Mouse (Mus musculus) embryonic facial prominence, embryonic 11.5 days (tissue): ENCODE measurements around the gene Adamts5. TPM values are rescaled to one million over a fixed set of nuclear protein-coding genes. Genes with fewer than 3 reads are reported as not detected.

Experiments
- ATAC-seq: fragments of 200-750 bp; cut with Nextera tagmentation; replicated peaks from 2 replicates; pipeline ENCODE4 v1.8.0; 2017; ENCODE audit warnings: low read depth; ENCODE audit not compliant: insufficient number of reproducible peaks, low FRiP score, low TSS enrichment
- DNase-seq: peaks from one replicate; pipeline ENCODE4 v3.0.0-alpha.2; 2015; ENCODE audit warnings: low spot score
- H3K27ac ChIP-seq: fragments of 300-500 bp; sonication (generic); replicated peaks from 2 replicates; pipeline ENCODE4 v1.5.1; 2014; ENCODE audit warnings: mild to moderate bottlenecking, low read depth, low read length, control low read depth
- H3K27me3 ChIP-seq: fragments of 300-500 bp; sonication (generic); 2 replicates; pipeline ENCODE4 v1.6.1; 2014; ENCODE audit warnings: mild to moderate bottlenecking, low read length, moderate library complexity, mixed read lengths; ENCODE audit not compliant: control insufficient read depth, insufficient read depth
- H3K36me3 ChIP-seq: fragments of 300-500 bp; sonication (generic); replicated peaks from 2 replicates; pipeline ENCODE4 v1.6.1; 2014; ENCODE audit warnings: low read depth, mild to moderate bottlenecking, low read length, moderate library complexity, mixed read lengths; ENCODE audit not compliant: control insufficient read depth, insufficient read depth
- H3K4me1 ChIP-seq: fragments of 300-500 bp; sonication (generic); 2 replicates; pipeline ENCODE4 v1.6.1; 2014; ENCODE audit warnings: low read length, mixed read lengths; ENCODE audit not compliant: control insufficient read depth, insufficient read depth
- H3K4me2 ChIP-seq: fragments of 300-500 bp; sonication (generic); 2 replicates; pipeline ENCODE4 v1.6.1; 2014; ENCODE audit warnings: low read depth, mild to moderate bottlenecking, control low read depth, low read length, moderate library complexity
- H3K4me3 ChIP-seq: fragments of 300-500 bp; sonication (generic); 2 replicates; pipeline ENCODE4 v1.5.1; 2014; ENCODE audit warnings: low read depth, low read length, control low read depth
- H3K9ac ChIP-seq: fragments of 300-500 bp; sonication (generic); replicated peaks from 2 replicates; pipeline ENCODE4 v1.6.1; 2014; ENCODE audit warnings: mild to moderate bottlenecking, control low read depth, low read length
- H3K9me3 ChIP-seq: fragments of 300-500 bp; sonication (generic); replicated peaks from 2 replicates; pipeline ENCODE4 v1.6.1; 2016; ENCODE audit warnings: mild to moderate bottlenecking, low read length, inconsistent platforms, mixed read lengths; ENCODE audit not compliant: control insufficient read depth
- WGBS: fragments of 180-500 bp; shearing (Covaris S2); extraction: QIAGEN DNeasy Blood & Tissue Kit; methylation state at CpG from one replicate; pipeline ENCODE4 v1.1.7; 2014; 5-methylcytosine and 5-hydroxymethylcytosine counted together
- polyA plus RNA-seq: library from polyadenylated mRNA; unstranded; fragments of >200 nt; fragmentation: Nextera tagmentation; extraction: Ambion mirVana; gene quantifications from 2 replicates; pipeline ENCODE4 v1.2.1, GENCODE M21; 2014

Gene Adamts5
- polyA plus RNA-seq, 1 experiment from 2014 or later = 1.7 TPM

DNA sequence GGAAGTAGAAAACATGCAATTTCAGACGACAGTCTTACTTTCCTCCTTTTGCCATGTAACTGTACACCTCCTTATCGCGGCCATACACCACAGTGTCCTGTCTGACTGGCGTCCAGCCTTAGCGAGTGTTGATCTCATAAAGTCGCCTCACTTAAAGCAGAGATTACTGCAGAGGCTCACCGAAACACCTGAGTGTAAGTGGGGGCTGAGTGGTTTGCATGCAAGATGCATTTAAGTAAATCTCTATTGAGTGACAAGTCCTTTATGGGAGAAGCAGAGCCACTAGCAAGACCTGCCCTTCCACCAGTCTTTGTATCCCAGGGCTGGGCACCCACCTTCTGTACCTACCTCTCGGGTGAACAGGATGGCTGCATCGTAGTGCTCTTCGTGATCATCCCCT lies 2.8 kb downstream of the Adamts5 start:
- Histone ChIP-seq H3K36me3 (no peaks in the 10 kb centered on the region), H3K9me3 (no peaks in the 10 kb centered on the region), H3K4me1 (no peaks in the 10 kb centered on the region), H3K4me3 (peak overlapping the region; percentile 57), H3K27ac (no peak overlapping the region), H3K4me2 (peak overlapping the region; percentile 10; the same call in 1 of the 2 replicates), H3K27me3 (peaks cover 10% of the 10 kb centered on the region), H3K9ac (no peak overlapping the region)
- DNase-seq = no peak
- WGBS = 84% methylated on average over 10 of the region's 10 CpGs
- ATAC-seq = 0 out of 2 replicates have a peak, but pooled peaks have one; percentile 2

DNA sequence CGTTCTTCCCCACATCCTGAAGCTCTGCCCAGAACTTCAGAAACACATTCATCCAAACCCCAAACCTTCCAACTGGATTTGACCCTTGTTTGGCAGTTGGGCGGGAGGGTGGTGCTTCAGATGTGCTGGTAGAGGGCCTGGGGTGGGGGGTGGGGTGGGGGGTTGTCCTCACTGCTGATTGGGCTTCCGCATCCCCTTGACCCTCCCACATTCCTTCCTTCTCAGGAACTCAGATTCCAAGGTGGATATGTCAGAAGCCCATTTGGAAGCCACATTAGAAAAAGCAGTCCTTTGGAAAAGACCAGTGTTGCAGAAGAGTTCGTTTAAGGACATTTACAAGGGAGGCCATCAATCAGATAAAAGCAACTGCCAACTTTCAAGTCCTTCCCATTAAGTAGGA lies 3.2 kb downstream of the Adamts5 start:
- H3K4me2 ChIP-seq = no peak overlapping the region; the same call in 1 of the 2 replicates

DNA sequence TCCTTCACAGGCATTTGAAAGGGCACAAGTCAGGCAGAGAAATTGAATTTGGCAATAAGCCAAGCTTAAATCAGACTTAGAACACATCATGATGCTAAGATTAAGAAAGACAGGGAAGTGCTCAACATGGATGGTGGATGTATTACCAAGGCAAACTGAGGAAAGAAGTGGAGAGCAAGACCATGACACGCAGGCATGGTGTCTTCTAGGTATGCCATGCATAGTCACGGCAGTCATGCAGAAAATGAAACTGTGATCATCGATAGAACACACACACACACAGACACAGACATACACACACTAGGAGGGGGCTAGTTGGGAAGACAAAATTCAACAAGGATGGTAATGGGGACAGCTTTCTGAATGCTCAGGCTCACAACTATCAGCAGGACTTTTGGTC lies 3.8 kb downstream of the Adamts5 start:
- Histone ChIP-seq H3K4me1 (no peaks in the 10 kb centered on the region), H3K4me3 (no peak overlapping the region), H3K36me3 (no peaks in the 10 kb centered on the region), H3K27ac (no peak overlapping the region), H3K9ac (no peak overlapping the region), H3K4me2 (no peak overlapping the region), H3K27me3 (peaks cover 10% of the 10 kb centered on the region), H3K9me3 (no peaks in the 10 kb centered on the region)
- ATAC-seq (no peak), DNase-seq (no peak)
- 91% methylated on average over 3 of the region's 3 CpGs for WGBS

More for the DNA sequence above, 3.2 kb downstream of the Adamts5 start:
- no peak for DNase-seq
- Histone ChIP-seq H3K4me1 (no peaks in the 10 kb centered on the region), H3K27ac (no peak overlapping the region), H3K4me3 (no peak overlapping the region), H3K27me3 (peaks cover 10% of the 10 kb centered on the region), H3K9me3 (no peaks in the 10 kb centered on the region), H3K9ac (no peak overlapping the region), H3K36me3 (no peaks in the 10 kb centered on the region)
- no peak for ATAC-seq
- WGBS = 78% methylated on average over 4 of the region's 4 CpGs

GRCm38 (mm10) chr16:85895948-85896347 lies 5.7 kb downstream of the Adamts5 start:
- Histone ChIP-seq H3K4me2 (no peak overlapping the region), H3K9me3 (no peaks in the 10 kb centered on the region), H3K36me3 (no peaks in the 10 kb centered on the region), H3K4me3 (no peak overlapping the region), H3K4me1 (no peaks in the 10 kb centered on the region), H3K27ac (no peak overlapping the region), H3K27me3 (peaks cover 6% of the 10 kb centered on the region), H3K9ac (no peak overlapping the region)
- ATAC-seq (no peak), DNase-seq (no peak)
- 87% methylated on average over 4 of the region's 4 CpGs for WGBS

DNA sequence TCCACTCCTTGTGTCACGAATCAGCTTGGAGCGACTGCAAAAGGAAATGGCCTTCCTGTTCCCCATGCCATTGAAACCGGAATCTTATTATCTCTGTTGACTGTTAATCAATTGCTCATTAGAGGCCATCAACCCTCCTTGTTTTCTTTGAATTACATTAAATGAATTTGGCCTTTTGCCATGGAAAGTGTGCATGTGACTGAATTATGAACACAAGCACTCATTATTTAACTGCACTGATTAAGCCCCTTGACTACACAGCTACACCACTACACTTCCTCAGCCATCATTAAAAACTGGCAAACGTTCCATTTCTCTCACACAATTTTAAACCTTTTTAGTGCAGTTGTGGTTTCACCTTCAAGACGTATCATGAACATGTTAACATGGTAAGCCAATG lies 11.8 kb downstream of the Adamts5 start:
- Histone ChIP-seq H3K27ac (no peak overlapping the region), H3K4me1 (no peaks in the 10 kb centered on the region), H3K36me3 (no peaks in the 10 kb centered on the region), H3K4me3 (no peak overlapping the region), H3K27me3 (no peaks in the 10 kb centered on the region), H3K9ac (no peak overlapping the region), H3K9me3 (no peaks in the 10 kb centered on the region), H3K4me2 (no peak overlapping the region)
- DNase-seq = no peak
- ATAC-seq = no peak
- 67% methylated on average over 5 of the region's 5 CpGs for WGBS

- DNase-seq (peak; percentile 56), ATAC-seq (peak; percentile 72)
- H3K36me3 ChIP-seq = no peaks in the 10 kb centered on the region
- H3K9ac ChIP-seq = no peak overlapping the region
- H3K4me3 ChIP-seq = no peak overlapping the region
- WGBS = 45% methylated on average over 13 of the region's 13 CpGs
- H3K4me1 ChIP-seq = no peaks in the 10 kb centered on the region
- H3K27me3 ChIP-seq = no peaks in the 10 kb centered on the region
- no peak overlapping the region for H3K27ac ChIP-seq
- H3K4me2 ChIP-seq = no peak overlapping the region
- H3K9me3 ChIP-seq = no peaks in the 10 kb centered on the region
These were observed 14.2 kb downstream of the Adamts5 start for GRCm38 (mm10) chr16:85887289-85888051.

DNA sequence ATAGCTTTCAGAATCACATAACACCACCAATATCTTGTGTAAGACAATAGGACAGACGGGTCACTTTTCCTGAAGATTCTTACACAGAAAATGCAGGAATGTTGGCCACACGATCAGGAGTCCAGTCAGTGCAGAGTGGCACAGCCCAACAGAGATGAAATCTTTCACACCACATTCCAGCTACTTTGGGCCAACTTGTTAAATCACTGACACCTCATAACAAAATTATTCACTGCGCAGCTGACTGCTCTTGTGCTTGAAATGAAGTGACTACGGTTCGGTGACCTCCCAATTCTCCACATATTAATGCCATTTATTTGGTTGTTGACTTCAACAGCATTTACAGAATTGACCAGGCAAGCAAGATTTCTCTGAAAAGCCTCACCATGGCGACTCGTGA lies 22.6 kb downstream of the Adamts5 start:
- no peak overlapping the region for H3K4me2 ChIP-seq
- H3K27ac ChIP-seq = no peak overlapping the region
- H3K27me3 ChIP-seq = no peaks in the 10 kb centered on the region
- no peaks in the 10 kb centered on the region for H3K36me3 ChIP-seq
- no peak overlapping the region for H3K9ac ChIP-seq
- DNase-seq (no peak), ATAC-seq (no peak)
- 88% methylated on average over 7 of the region's 7 CpGs for WGBS
- no peaks in the 10 kb centered on the region for H3K4me1 ChIP-seq
- H3K9me3 ChIP-seq = no peaks in the 10 kb centered on the region
- no peak overlapping the region for H3K4me3 ChIP-seq

- 73% methylated on average over 3 of the region's 3 CpGs for WGBS
- ATAC-seq (no peak), DNase-seq (no peak)
- Histone ChIP-seq H3K36me3 (no peaks in the 10 kb centered on the region), H3K4me1 (no peaks in the 10 kb centered on the region), H3K9ac (no peak overlapping the region), H3K9me3 (no peaks in the 10 kb centered on the region), H3K4me2 (no peak overlapping the region), H3K4me3 (no peak overlapping the region), H3K27me3 (no peaks in the 10 kb centered on the region), H3K27ac (no peak overlapping the region)
These were observed 27.5 kb downstream of the Adamts5 start for GRCm38 (mm10) chr16:85874141-85874540.
